Mouse (Mus musculus): ENCODE results near the gene Fam107a. TPM values are rescaled to one million over a fixed set of nuclear protein-coding genes. Genes with fewer than 3 reads are reported as not detected.
"Not testable (repeated sequence)": the region's sequence is repeated elsewhere in the genome, so short reads cannot be mapped to it uniquely, and the experiment has no call there.

Gene Fam107a
- total RNA-seq, 1 experiment from 2014 or later = 5.0 TPM

DNA sequence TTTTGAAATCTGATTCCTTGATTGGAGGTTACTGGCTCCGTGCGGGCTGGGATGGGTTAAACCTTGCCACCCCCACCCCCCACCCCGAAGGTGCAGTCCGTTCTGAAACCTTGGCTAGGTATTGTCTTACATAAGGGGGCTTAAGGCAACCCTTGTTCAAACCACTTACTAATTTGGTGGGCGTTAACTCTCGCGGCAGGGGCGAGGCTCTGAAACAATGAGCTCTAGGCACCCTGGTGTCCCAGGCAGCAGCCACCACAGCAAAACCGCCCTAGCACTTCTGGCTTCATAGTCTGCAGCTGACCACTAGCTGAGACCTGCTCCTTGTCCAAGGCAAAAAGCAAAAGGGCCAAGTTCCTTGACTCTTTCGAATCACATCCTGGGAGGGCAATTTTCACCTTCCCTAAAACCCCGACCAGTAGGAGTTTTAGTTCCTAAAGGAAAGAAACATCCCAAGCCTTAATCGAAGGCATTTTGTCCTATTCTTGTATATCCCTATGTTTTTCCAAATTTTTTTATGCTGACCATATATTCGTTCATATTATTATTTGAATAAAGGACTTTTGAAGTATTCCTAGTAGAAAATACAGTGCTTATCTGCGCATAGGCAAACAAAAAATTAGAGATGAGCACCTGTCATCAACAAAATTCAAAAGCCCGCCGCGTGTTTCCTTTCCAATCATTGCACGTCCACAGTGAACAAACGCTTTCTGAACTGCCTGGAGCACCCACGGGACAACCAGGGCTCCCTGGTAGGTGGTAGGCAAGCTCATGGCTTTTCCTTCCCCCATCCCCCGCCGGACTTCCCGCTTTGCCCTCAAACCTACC lies 1.2 kb downstream of the Fam107a start:
- no peak for DNase-seq

DNA sequence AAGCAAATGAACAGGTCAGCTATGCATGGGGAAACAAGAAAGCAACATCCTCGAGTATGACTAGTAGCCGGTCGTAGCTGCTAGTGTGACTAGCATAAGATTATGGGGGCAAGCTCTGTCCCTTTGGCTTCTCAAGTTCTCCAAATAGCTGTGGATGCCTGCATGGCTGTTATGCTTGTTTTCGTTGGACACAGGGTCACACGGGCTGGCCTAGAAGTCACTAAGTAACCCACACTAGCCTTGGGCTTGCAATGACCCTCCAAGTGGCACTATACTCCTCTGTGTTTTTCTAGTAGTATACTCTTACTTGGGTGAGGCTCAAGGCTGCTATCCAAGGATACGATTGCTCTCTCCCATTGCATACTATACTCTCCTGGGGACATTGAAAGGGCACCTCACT lies 2.7 kb downstream of the Fam107a start:
- no peak for DNase-seq

DNA sequence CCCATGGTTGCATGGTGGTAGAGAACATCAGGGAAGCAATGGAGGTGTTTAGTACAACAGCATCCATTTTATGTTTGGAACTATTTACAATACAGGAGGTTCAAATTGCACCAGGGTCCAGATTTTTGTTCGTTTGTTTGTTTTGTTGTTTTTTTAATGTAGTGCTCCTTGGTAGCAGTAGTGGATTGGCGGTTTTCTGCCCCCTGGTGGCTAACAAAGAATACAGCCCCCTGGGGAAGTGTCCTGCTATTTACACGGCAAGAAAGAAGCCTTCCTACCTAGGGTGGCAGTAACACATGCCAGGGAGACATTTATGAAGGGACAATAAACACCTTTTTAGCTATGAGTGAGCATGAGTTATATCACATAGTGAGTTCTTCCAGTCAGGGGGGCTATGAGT lies 3.3 kb downstream of the Fam107a start:
- peak; percentile 56 for DNase-seq

DNA sequence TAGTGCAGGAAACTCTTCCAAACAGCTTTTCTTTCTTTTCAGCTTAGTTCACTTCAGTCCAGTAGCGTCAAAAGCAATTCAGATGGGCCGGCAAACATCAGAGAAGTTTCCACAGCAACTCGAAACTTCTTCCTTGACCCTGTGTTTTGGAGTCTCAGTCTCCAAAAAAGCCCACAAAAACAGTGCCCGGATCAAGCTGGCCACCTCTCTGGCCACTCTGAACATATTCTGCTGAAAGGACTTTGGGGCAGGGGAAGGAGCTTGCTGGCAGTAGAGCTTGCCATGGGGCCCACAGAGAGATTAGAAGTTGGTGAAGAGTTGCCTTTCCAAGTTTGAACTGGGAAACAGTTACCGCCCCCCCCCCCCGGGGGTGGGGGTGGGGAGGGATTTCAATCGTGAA lies 3.9 kb downstream of the Fam107a start:
- DNase-seq = no peak

- no peak for DNase-seq
These were observed 8.1 kb downstream of the Fam107a start for GRCm38 (mm10) chr14:8309621-8310141.

DNA sequence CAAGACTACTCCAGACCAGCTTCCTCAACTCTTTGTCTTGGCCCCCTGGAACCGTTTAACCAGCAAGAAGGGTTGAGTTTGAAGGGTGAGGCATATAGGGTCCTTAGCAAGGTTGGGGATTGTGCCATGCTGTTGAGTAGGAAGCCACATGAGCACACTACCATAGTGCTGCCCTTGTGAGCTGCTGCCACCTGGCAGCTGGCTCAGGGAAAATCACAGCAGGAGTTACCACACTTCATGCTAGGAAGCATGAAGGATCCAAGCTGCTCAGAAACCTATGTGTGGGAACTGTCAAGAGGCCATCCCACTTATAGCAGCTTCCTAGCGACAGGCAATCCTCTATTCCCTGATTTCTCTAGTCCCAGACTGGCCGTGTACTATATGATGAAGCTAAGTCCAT lies 9.2 kb downstream of the Fam107a start:
- no peak for DNase-seq

GRCm38 (mm10) chr14:8306884-8307283 lies 10.9 kb downstream of the Fam107a start:
- no peak for DNase-seq

DNA sequence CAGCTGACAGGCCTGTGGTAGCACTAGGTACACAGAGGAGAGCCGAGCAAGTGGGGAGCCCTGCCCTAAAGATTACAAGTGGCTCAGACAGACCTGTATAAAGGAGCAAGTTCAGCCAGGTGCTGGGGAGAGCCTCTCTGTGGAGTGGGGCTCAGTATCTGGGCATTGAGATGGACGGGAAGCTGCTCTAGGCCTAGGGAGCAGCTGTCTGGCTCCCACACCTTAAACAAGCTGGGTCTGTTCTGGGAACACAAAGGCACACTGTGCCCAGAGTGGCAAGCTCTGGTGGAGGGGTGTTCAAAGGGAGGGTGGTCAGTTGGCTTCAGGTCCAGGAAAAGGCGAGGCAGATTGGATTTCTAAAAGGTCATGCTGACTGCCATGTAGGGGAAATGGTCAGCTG lies 12.8 kb downstream of the Fam107a start:
- DNase-seq = no peak

- no peak for DNase-seq
These were observed 13.7 kb downstream of the Fam107a start for GRCm38 (mm10) chr14:8304082-8304481.

DNA sequence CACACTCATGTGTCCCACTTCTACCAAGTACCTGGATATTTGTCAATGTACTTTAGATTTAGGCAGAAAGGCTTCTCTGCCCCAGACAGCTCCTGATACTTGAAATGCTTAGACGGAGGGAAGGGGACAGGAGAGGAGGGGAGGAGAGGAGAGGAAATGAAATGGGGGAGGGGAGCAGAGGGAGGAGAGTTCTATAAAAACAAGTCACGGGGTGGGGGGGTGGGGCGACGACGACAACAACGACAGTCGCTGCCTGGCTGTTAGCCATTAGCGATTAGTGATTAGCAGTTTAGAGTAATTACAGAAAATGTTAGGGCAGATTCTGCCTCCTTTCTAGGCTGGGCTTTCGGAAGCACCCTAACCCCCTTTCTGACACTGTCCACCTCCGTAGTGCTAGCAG lies 15.1 kb downstream of the Fam107a start:
- DNase-seq = no peak

GRCm38 (mm10) chr14:8300281-8300680 lies 17.5 kb downstream of the Fam107a start:
- peak; percentile 75 for DNase-seq

- no peak for DNase-seq
These were observed 19.9 kb downstream of the Fam107a start for GRCm38 (mm10) chr14:8297889-8298293.

- DNase-seq = no peak
These were observed 23.6 kb downstream of the Fam107a start for GRCm38 (mm10) chr14:8294257-8294656.

DNA sequence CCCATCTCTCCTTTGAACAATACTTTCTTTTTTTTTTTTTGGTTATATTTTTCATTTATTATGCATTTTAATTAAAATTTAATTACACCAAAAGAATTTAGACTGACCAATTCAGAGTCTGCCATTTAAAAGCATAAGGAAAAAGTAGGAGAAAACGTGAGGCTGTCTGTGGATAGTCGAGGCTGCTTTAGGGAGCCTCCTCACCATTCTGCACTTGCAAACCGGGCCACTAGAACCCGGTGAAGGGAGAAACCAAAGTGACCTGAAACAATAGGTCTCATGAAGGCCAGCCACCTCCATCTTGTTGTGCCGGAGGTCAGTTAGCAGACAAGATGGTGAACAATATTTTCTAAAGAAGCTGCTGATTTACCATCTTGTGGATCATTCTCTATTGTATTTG lies 31.2 kb downstream of the Fam107a start:
- not testable (repeated sequence) for DNase-seq

GRCm38 (mm10) chr14:8283784-8284183 lies 34.0 kb downstream of the Fam107a start:
- DNase-seq = no peak

GRCm38 (mm10) chr14:8271281-8271680 lies 46.5 kb downstream of the Fam107a start:
- peak; percentile 23 for DNase-seq

DNA sequence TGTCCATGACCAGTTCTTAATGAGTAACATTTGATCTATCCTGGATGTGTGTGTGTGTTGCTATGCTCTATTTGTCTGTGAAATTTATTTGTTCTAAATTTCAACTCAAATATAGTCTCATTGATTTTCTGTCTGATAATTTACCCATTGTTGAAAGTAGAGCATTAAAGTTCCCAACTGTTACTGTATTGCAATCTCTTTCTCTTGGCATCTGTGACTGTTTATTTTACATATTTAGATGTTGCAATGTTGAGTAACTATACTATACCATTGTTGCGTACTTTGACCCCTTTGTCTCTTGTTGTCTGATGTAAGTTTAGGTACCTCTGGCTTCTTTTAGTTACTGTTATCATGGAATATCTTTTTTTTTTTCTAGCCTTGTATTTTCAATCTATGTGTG lies 53.4 kb downstream of the Fam107a start:
- no peak for DNase-seq

GRCm38 (mm10) chr14:8262242-8262641 lies 55.6 kb downstream of the Fam107a start:
- DNase-seq = no peak

- no peak for DNase-seq
These were observed 57.6 kb downstream of the Fam107a start for GRCm38 (mm10) chr14:8260214-8260613.

DNA sequence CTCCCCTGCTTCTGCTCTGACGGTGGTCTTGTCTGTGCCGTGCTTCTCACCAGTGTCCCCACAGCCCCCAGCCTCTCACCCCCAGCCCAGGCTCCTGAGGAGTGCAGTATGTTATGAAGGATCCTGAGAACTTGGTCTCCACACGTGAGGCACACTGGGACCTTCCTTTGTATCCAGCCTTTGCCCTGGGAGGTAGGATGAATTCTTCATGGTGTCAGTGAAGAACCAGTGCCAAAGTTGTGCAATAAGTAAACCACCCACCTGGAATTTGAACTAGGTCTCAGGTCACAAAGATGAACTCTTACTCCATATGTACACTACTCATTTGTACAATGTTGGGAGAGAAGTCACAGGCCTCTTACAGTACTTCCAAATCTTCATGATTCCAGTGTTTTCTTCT lies 58.7 kb downstream of the Fam107a start, which contains the start of gene Acox2:
TSS of gene Acox2 (minus strand) at position 188 of the 400 bp plus-strand sequence.
- DNase-seq = no peak

DNA sequence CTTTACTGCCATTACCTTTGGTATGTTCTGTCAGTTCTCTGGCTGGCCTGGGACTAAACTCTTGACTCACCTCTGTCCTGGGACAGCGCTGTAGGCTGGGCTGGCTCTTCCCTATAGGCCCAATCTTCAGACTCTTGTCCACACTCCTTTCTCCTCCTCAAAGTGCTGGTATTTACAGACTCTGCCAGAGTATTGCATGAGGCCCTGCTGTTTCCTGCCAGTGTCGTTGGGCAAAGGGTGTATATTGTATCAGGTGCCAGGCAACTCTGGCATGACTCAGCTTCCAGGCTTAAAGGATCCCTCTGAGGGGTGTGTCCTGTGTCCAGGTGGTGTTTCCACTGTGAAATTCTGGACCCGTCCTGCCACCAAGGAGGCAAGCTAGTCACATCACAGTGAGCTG lies 59.1 kb downstream of the Fam107a start:
- peak; percentile 36 for DNase-seq

DNA sequence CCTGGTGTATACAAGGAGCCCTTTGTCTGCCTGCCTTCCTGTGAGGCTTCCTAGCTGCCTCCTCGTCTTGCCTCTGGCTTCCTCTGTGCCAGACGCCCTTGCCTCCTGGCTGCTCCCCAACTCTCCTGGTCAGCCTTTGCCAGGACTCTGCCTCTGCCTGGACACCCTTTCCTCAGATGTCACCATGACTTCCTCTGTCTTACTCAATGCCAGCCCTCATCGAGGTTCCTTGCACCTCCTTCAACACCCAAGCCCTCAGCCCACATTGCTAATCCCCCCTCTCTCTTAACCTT lies 59.5 kb downstream of the Fam107a start:
- peak; percentile 71 for DNase-seq

DNA sequence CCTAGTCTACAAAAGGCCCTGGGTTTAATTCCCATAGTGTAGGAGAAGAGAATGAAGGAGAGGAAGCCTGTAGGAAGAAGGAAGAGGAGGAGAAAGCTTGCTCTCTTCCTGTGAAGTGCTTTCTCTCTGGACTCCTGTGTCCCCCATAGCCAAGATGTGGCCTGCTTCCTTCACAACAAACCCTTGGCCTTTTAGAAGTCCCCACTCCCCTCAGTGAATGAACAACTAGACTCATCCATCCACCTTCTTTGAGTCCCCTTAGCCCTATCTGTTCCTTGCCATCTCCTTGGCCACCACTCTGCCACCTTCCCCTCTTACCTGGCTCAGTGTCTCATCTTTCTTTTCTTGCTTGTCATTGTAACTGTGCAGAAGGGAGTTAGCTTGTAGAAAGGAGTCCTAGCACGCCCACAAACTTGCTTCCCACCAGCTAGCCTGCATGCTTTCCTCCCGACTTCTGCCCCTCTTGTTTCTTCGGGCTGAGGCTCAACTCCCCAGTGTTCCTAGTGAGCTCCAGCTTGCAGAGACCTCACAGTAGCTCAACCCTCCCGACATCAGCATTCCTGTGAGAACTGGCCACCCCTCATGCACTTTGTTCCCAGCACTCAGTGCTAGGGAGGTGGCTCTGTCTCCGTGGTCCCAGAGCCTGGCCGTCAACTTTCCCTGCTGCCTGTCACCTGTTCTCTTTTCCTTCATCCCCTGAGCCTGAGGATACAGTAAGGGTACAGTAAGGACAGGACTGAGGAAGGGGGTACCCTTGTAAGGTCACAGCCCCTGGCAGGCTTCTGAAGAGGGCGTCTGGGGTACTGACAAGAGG lies 60.1 kb downstream of the Fam107a start:
- DNase-seq = no peak

Measured in adrenal gland, postnatal 14 days (tissue).